Mouse (Mus musculus): ENCODE measurements around the gene Gng12. TPM values are rescaled to one million over a fixed set of nuclear protein-coding genes. Genes with fewer than 3 reads are reported as not detected.

The Gng12 gene
- polyA plus RNA-seq, 1 experiment from 2014 or later = 73.9 TPM

DNA sequence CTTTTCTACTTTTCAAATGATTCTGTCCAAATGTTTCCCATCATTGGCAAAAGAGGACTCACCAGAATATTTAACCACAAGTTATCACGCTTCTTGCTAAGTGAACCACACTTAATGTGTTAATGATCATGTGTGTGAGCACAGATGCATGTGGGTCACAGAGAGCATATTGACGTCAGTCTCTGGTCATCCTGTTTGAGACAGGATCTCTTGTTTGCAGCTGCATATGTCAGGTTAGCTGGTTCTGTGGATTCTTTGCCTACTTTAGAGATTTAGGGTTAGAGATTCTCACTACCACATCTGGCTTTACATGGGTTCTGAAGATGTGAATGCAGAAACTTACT lies 153.5 kb downstream of the Gng12 start:
- Histone ChIP-seq H3K4me1 (ENCODE audit: control insufficient read depth in 2 of 2, insufficient read depth in 2 of 2, low read length in 2 of 2) (no peaks in the 10 kb centered on the region), H3K9ac (ENCODE audit: low read length) (no peak overlapping the region), H3K4me3 (ENCODE audit: control insufficient read depth in 1 of 2, insufficient read depth in 1 of 2, low read depth in 1 of 2, low read length in 2 of 2) (no peak overlapping the region), H3K9me3 (ENCODE audit: control insufficient read depth, low read length) (no peaks in the 10 kb centered on the region), H3K27me3 (ENCODE audit: control insufficient read depth, insufficient read depth, low read length) (no peaks in the 10 kb centered on the region), H3K4me2 (ENCODE audit: low read length) (no peak overlapping the region), H3K27ac (replicated peaks in 1 of 2; ENCODE audit: control insufficient read depth in 1 of 2, insufficient read depth in 1 of 2, low read depth in 2 of 2, low read length in 2 of 2) (no peak overlapping the region), H3K36me3 (ENCODE audit: control insufficient read depth, insufficient read depth, low read length) (no peaks in the 10 kb centered on the region)
- ATAC-seq (ENCODE audit: insufficient number of reproducible peaks, insufficient read depth, low FRiP score, low read depth) = no peak
- WGBS = 60% methylated on average over 2 of the region's 2 CpGs

DNA sequence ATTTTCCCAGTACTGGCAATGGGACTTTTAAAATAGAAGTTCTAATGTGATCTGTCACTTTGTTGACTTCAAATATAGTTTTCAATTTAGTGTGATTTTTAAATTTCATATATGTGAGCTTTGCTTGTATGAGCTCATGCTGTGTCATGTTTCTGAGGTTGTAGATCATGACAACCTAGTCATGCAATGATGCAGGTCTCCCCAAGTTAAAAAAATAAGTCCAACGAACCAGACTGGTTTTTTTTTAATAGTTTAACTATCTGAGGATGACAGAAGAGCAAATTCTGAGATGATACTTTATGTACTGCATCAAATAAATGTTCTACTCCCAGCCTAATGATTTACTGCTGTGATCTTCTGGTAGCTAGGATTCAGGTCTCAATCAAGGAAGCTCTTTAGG lies 153.9 kb downstream of the Gng12 start:
- H3K4me1 ChIP-seq (ENCODE audit: control insufficient read depth in 2 of 2, insufficient read depth in 2 of 2, low read length in 2 of 2) = no peaks in the 10 kb centered on the region
- WGBS = 74% methylated on average over 1 of the region's 1 CpGs
- no peak overlapping the region for H3K27ac ChIP-seq (replicated peaks in 1 of 2; ENCODE audit: control insufficient read depth in 1 of 2, insufficient read depth in 1 of 2, low read depth in 2 of 2, low read length in 2 of 2)
- H3K36me3 ChIP-seq (ENCODE audit: control insufficient read depth, insufficient read depth, low read length) = no peaks in the 10 kb centered on the region
- no peak overlapping the region for H3K4me3 ChIP-seq (ENCODE audit: control insufficient read depth in 1 of 2, insufficient read depth in 1 of 2, low read depth in 1 of 2, low read length in 2 of 2)
- no peak for ATAC-seq (ENCODE audit: insufficient number of reproducible peaks, insufficient read depth, low FRiP score, low read depth)
- H3K9me3 ChIP-seq (ENCODE audit: control insufficient read depth, low read length) = no peaks in the 10 kb centered on the region
- no peak overlapping the region for H3K4me2 ChIP-seq (ENCODE audit: low read length)
- H3K27me3 ChIP-seq (ENCODE audit: control insufficient read depth, insufficient read depth, low read length) = no peaks in the 10 kb centered on the region
- H3K9ac ChIP-seq (ENCODE audit: low read length) = no peak overlapping the region

DNA sequence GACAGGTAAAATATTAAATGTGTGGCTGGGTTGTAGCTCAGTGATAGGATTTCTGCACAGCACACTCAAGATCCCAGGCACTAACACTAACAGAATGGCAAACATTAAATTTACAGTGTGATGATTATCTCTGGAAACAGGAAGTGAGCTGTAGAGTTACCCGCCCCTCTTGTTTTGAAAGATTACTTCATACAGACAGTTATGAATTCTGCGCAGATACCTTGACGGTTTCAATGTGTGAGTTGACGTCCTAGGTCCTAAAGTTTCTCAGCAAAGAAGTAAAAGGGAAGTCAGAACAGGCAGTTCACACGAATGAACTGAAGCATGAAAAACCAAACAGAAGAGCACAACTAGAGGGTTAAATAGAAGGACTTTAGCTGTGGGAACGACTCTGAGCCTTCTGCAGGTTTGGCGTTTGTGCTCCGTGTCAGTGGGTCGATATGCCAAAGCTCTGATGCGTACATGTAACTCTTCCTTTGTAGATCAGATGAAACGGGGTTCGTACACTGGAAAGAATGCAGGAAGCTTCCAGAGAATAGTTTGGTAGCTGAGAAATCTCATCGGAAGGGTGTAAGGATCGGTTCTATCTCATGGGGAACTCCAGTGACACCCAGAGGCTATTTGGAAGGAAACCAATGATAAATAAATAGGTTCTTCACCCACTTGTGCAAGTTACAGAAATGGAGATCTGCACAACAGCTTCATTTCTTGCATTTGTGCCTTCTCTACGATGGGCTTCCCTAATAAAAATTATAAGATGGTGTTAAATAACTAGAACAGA lies 160.1 kb downstream of the Gng12 start:
- no peak overlapping the region for H3K9ac ChIP-seq (ENCODE audit: low read length)
- no peak overlapping the region for H3K4me3 ChIP-seq (ENCODE audit: control insufficient read depth in 1 of 2, insufficient read depth in 1 of 2, low read depth in 1 of 2, low read length in 2 of 2)
- ATAC-seq (ENCODE audit: insufficient number of reproducible peaks, insufficient read depth, low FRiP score, low read depth) = no peak
- no peaks in the 10 kb centered on the region for H3K36me3 ChIP-seq (ENCODE audit: control insufficient read depth, insufficient read depth, low read length)
- no peak overlapping the region for H3K27ac ChIP-seq (replicated peaks in 1 of 2; ENCODE audit: control insufficient read depth in 1 of 2, insufficient read depth in 1 of 2, low read depth in 2 of 2, low read length in 2 of 2)
- H3K27me3 ChIP-seq (ENCODE audit: control insufficient read depth, insufficient read depth, low read length) = no peaks in the 10 kb centered on the region
- no peak overlapping the region for H3K4me2 ChIP-seq (ENCODE audit: low read length)
- H3K4me1 ChIP-seq (ENCODE audit: control insufficient read depth in 2 of 2, insufficient read depth in 2 of 2, low read length in 2 of 2) = no peaks in the 10 kb centered on the region
- WGBS = 71% methylated on average over 15 of the region's 15 CpGs
- H3K9me3 ChIP-seq (ENCODE audit: control insufficient read depth, low read length) = no peaks in the 10 kb centered on the region

DNA sequence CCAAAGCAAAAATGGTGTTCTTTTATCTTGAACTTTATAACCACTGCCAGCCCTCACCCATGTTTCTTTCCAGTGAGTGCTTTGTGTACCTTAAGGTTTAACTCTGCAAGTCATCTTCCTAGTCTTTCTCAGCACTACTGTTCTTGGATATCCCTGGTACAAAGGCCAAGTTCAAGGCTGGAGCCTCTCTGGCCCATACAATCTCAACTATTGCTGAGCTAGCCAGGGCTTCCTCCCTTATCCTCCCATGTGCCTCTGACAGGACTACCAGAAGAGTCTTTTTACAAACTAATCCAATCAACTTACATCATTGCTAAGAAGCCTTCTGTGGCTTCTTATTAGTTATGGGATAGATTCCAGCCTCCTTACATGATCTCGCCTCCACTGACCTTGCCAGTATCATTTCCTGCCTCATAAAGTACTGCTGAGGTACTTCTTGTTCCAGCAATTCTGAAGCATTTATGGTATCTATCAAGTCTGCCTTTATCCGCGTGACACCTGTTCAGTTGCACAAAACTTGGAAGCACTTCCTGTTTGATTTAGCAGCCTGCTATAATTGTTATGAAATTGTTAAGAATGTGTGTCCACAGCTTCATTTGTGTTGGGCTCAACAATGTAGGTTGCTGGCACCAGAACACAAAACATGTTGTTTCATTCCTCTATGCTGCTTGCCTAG lies 160.8 kb downstream of the Gng12 start:
- no peak for ATAC-seq (ENCODE audit: insufficient number of reproducible peaks, insufficient read depth, low FRiP score, low read depth)
- Histone ChIP-seq H3K4me1 (ENCODE audit: control insufficient read depth in 2 of 2, insufficient read depth in 2 of 2, low read length in 2 of 2) (no peaks in the 10 kb centered on the region), H3K9me3 (ENCODE audit: control insufficient read depth, low read length) (no peaks in the 10 kb centered on the region), H3K27ac (replicated peaks in 1 of 2; ENCODE audit: control insufficient read depth in 1 of 2, insufficient read depth in 1 of 2, low read depth in 2 of 2, low read length in 2 of 2) (no peak overlapping the region), H3K4me2 (ENCODE audit: low read length) (no peak overlapping the region), H3K36me3 (ENCODE audit: control insufficient read depth, insufficient read depth, low read length) (no peaks in the 10 kb centered on the region), H3K4me3 (ENCODE audit: control insufficient read depth in 1 of 2, insufficient read depth in 1 of 2, low read depth in 1 of 2, low read length in 2 of 2) (no peak overlapping the region), H3K27me3 (ENCODE audit: control insufficient read depth, insufficient read depth, low read length) (no peaks in the 10 kb centered on the region), H3K9ac (ENCODE audit: low read length) (no peak overlapping the region)
- 83% methylated on average over 3 of the region's 3 CpGs for WGBS

DNA sequence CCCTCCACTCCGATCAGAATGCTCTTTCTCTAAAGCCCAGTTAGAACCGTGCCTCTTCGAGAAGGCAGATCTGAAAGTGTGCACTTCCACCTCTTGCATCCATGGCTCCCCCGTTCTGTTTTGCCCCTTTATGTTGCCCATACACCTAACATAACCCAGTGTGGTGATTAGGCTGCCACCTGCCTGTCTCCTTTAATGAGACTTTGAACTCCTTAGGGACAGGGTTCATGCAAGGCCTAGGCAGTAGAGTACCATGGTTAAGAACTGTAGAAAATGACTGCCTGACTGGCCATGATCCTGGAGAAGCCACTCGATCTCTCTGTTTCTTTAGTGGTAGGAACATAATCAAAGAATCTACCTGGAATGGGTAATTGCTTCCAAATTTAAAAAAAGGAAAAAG lies 161.4 kb downstream of the Gng12 start:
- Histone ChIP-seq H3K36me3 (ENCODE audit: control insufficient read depth, insufficient read depth, low read length) (no peaks in the 10 kb centered on the region), H3K27ac (replicated peaks in 1 of 2; ENCODE audit: control insufficient read depth in 1 of 2, insufficient read depth in 1 of 2, low read depth in 2 of 2, low read length in 2 of 2) (no peak overlapping the region), H3K4me3 (ENCODE audit: control insufficient read depth in 1 of 2, insufficient read depth in 1 of 2, low read depth in 1 of 2, low read length in 2 of 2) (no peak overlapping the region), H3K27me3 (ENCODE audit: control insufficient read depth, insufficient read depth, low read length) (no peaks in the 10 kb centered on the region), H3K4me2 (ENCODE audit: low read length) (no peak overlapping the region), H3K9ac (ENCODE audit: low read length) (no peak overlapping the region), H3K4me1 (ENCODE audit: control insufficient read depth in 2 of 2, insufficient read depth in 2 of 2, low read length in 2 of 2) (no peaks in the 10 kb centered on the region), H3K9me3 (ENCODE audit: control insufficient read depth, low read length) (no peaks in the 10 kb centered on the region)
- 81% methylated on average over 5 of the region's 5 CpGs for WGBS
- no peak for ATAC-seq (ENCODE audit: insufficient number of reproducible peaks, insufficient read depth, low FRiP score, low read depth)

DNA sequence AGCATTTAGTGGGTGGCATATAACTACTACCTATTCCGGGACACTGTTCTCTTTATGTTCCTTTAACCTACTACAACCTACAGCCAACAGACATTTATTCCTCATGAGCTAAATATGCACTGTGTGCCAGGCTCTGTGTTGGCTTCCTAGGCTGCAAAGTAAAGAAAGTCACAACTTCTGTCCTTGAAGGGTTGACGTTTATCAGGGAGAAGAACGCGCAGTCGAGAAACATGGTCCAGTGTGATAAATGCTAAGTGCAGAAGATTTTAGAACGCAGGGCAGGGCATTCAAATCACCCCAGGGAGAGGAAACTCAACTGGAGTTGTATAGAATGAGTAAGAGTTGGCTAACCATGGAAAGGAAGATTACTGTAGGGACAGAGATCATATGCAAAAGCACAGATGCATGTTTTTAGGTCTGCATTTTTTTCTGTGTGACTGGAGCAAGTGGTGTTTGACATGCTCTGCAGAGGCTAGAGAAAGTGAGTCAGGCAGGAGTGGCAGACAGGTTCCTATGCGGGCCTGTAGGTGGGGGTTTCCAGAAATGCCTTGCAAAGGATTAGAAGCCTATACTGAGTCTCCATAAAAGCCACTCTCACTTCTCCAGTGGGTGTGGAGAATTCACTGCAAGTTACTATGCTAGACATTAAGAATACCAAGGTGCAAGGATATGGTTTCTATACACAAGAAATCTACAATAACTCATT lies 161.9 kb downstream of the Gng12 start:
- no peaks in the 10 kb centered on the region for H3K4me1 ChIP-seq (ENCODE audit: control insufficient read depth in 2 of 2, insufficient read depth in 2 of 2, low read length in 2 of 2)
- H3K27ac ChIP-seq (replicated peaks in 1 of 2; ENCODE audit: control insufficient read depth in 1 of 2, insufficient read depth in 1 of 2, low read depth in 2 of 2, low read length in 2 of 2) = no peak overlapping the region
- H3K9me3 ChIP-seq (ENCODE audit: control insufficient read depth, low read length) = no peaks in the 10 kb centered on the region
- H3K36me3 ChIP-seq (ENCODE audit: control insufficient read depth, insufficient read depth, low read length) = no peaks in the 10 kb centered on the region
- no peaks in the 10 kb centered on the region for H3K27me3 ChIP-seq (ENCODE audit: control insufficient read depth, insufficient read depth, low read length)
- no peak overlapping the region for H3K4me3 ChIP-seq (ENCODE audit: control insufficient read depth in 1 of 2, insufficient read depth in 1 of 2, low read depth in 1 of 2, low read length in 2 of 2)
- no peak overlapping the region for H3K4me2 ChIP-seq (ENCODE audit: low read length)
- WGBS = 61% methylated on average over 7 of the region's 7 CpGs
- ATAC-seq (ENCODE audit: insufficient number of reproducible peaks, insufficient read depth, low FRiP score, low read depth) = no peak
- no peak overlapping the region for H3K9ac ChIP-seq (ENCODE audit: low read length)

DNA sequence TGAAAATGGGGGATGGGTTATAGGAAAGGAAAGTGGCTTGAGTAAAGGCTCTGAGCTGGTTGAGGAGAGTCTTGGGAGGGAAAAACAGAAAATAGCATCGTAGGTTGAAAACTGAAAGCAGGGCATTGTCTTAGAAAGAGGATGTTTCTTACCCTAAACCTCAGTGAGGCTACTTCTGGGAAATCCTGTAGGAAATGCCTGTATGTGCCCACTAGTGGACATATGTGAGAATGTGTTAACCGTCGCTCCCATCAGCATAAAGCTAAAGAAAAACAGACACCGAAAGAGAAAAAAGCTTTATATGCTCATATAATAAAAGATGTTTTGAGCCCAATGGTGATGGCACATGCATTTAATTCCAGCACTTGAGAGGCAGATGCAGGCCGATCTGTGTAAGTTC lies 163.9 kb downstream of the Gng12 start:
- Histone ChIP-seq H3K4me1 (ENCODE audit: control insufficient read depth in 2 of 2, insufficient read depth in 2 of 2, low read length in 2 of 2) (no peaks in the 10 kb centered on the region), H3K9ac (ENCODE audit: low read length) (no peak overlapping the region), H3K36me3 (ENCODE audit: control insufficient read depth, insufficient read depth, low read length) (no peaks in the 10 kb centered on the region), H3K9me3 (ENCODE audit: control insufficient read depth, low read length) (no peaks in the 10 kb centered on the region), H3K4me2 (ENCODE audit: low read length) (no peak overlapping the region), H3K27ac (replicated peaks in 1 of 2; ENCODE audit: control insufficient read depth in 1 of 2, insufficient read depth in 1 of 2, low read depth in 2 of 2, low read length in 2 of 2) (no peak overlapping the region), H3K27me3 (ENCODE audit: control insufficient read depth, insufficient read depth, low read length) (no peaks in the 10 kb centered on the region), H3K4me3 (ENCODE audit: control insufficient read depth in 1 of 2, insufficient read depth in 1 of 2, low read depth in 1 of 2, low read length in 2 of 2) (no peak overlapping the region)
- WGBS = 80% methylated on average over 5 of the region's 5 CpGs
- no peak for ATAC-seq (ENCODE audit: insufficient number of reproducible peaks, insufficient read depth, low FRiP score, low read depth)
